Mouse (Mus musculus) ES-E14 (cell line): Measurements from ENCODE around the gene Gstp1. TPM values are rescaled to one million over a fixed set of nuclear protein-coding genes. Genes with fewer than 3 reads are reported as not detected.
A peak's percentile ranks its signal among the peaks of the same experiment; 100 is the strongest.

Source experiments
- DNase-seq: peaks from one replicate; pipeline ENCODE4 v3.0.0-alpha.2; 2013; ENCODE audit warnings: low read depth, low spot score
- H3K27ac ChIP-seq: 2 replicates; pipeline ENCODE4 v1.5.1; 2012; ENCODE audit warnings: low read depth, mild to moderate bottlenecking, low read length, moderate library complexity, mixed read lengths; ENCODE audit not compliant: poor library complexity, insufficient read depth, severe bottlenecking
- H3K36me3 ChIP-seq: 2 replicates; pipeline ENCODE4 v1.6.1; 2012; ENCODE audit warnings: mild to moderate bottlenecking, low read length, moderate library complexity, mixed read lengths; ENCODE audit not compliant: control insufficient read depth, poor library complexity, insufficient read depth, severe bottlenecking
- H3K4me1 ChIP-seq, 2 experiments: fragments of 150-350 bp in 1 of 2; sonication (generic) in 1 of 2; 2 replicates each; pipeline ENCODE4 v1.6.1; 2012; ENCODE audit warnings: low read length in 2 of 2, mild to moderate bottlenecking in 1 of 2, mixed read lengths in 1 of 2; ENCODE audit not compliant: control insufficient read depth in 2 of 2, insufficient read depth in 2 of 2, poor library complexity in 1 of 2
- H3K4me3 ChIP-seq, 2 experiments: fragments of 150-350 bp in 1 of 2; sonication (generic) in 1 of 2; 2 replicates each; pipeline ENCODE4 v1.5.1; 2012; ENCODE audit warnings: low read length in 2 of 2, low read depth in 1 of 2, mild to moderate bottlenecking in 1 of 2, mixed read lengths in 1 of 2; ENCODE audit not compliant: insufficient read depth in 1 of 2, poor library complexity in 1 of 2, severe bottlenecking in 1 of 2
- H3K9ac ChIP-seq: 2 replicates; pipeline ENCODE4 v1.6.1; 2012; ENCODE audit warnings: low read depth, mild to moderate bottlenecking, low read length, mixed read lengths; ENCODE audit not compliant: poor library complexity, insufficient read depth, severe bottlenecking
- H3K9me3 ChIP-seq: fragments of 150-350 bp; sonication (generic); 2 replicates; pipeline ENCODE4 v1.6.1; 2012; ENCODE audit warnings: low read depth, mild to moderate bottlenecking, low read length; ENCODE audit not compliant: control insufficient read depth, insufficient read depth
- CHD2 ChIP-seq: IDR thresholded peaks from 2 replicates; pipeline ENCODE4 v1.6.1; 2014; ENCODE audit warnings: mild to moderate bottlenecking, low read depth, low read length, inconsistent platforms
- HCFC1 ChIP-seq: IDR thresholded peaks from 2 replicates; pipeline ENCODE4 v1.6.1; 2012; ENCODE audit warnings: low read length, inconsistent platforms, borderline replicate concordance; ENCODE audit not compliant: insufficient read depth
- MAFK ChIP-seq: IDR thresholded peaks from 2 replicates; pipeline ENCODE4 v1.6.1; 2014; ENCODE audit warnings: mild to moderate bottlenecking, low read depth, low read length, inconsistent platforms; ENCODE audit not compliant: insufficient read depth
- ZC3H11A ChIP-seq: IDR thresholded peaks from 2 replicates; pipeline ENCODE4 v1.6.1; 2012; ENCODE audit warnings: low read depth, mild to moderate bottlenecking, inconsistent platforms, low read length, borderline replicate concordance
- ZNF384 ChIP-seq: IDR thresholded peaks from 2 replicates; pipeline ENCODE4 v1.6.1; 2012; ENCODE audit warnings: low read depth, low read length, inconsistent platforms
- in situ Hi-C, 2 experiments: fragments of 600-800 bp; cut with MboI; formaldehyde crosslinking; loops; one replicate each; pipeline ENCODE4 v1.15.1; 2025; ENCODE audit warnings: low sequenced_read_pairs in 2 of 2, inconsistent platforms in 1 of 2; ENCODE audit not compliant: unreplicated experiment in 2 of 2
- total RNA-seq: library from RNA; depleted of rRNA; stranded (reverse); fragments of 300-350 nt; gene quantifications from 2 replicates; pipeline ENCODE4 v1.2.3, GENCODE M21; 2012

Gstp1 gene
- total RNA-seq, 1 experiment = 146 TPM

- no peak overlapping the region for H3K9ac ChIP-seq
- no peaks in the 10 kb centered on the region for H3K36me3 ChIP-seq
- in situ Hi-C loops = no loop called here
- H3K4me3 ChIP-seq = peak overlapping the region in 1 of 2 experiments; percentile 38; a peak in 1 of 4 replicates
- no peak for DNase-seq
- TF ChIP-seq HCFC1 (no peak), ZNF384 (no peak), ZC3H11A (no peak), MAFK (no peak), CHD2 (no peak)
- H3K4me1 ChIP-seq = peaks cover 0 to 10% of the 10 kb centered on the region in 2 experiments; a peak in 1 of 4 replicates
- no peak overlapping the region for H3K27ac ChIP-seq
- H3K9me3 ChIP-seq = no peaks in the 10 kb centered on the region
Measured at GRCm38 (mm10) chr19:4083316-4083715, 45.5 kb upstream of the Gstp1 start.

GRCm38 (mm10) chr19:4082219-4082965 lies 44.6 kb upstream of the Gstp1 start:
- H3K27ac ChIP-seq = no peak overlapping the region
- no peak overlapping the region for H3K4me3 ChIP-seq
- DNase-seq = no peak
- TF ChIP-seq ZNF384 (no peak), HCFC1 (no peak), CHD2 (no peak), ZC3H11A (no peak), MAFK (no peak)
- H3K4me1 ChIP-seq = peaks cover 0 to 9% of the 10 kb centered on the region in 2 experiments; a peak in 1 of 4 replicates
- H3K36me3 ChIP-seq = no peaks in the 10 kb centered on the region
- in situ Hi-C loops = no loop called here
- no peak overlapping the region for H3K9ac ChIP-seq
- H3K9me3 ChIP-seq = no peaks in the 10 kb centered on the region

DNA sequence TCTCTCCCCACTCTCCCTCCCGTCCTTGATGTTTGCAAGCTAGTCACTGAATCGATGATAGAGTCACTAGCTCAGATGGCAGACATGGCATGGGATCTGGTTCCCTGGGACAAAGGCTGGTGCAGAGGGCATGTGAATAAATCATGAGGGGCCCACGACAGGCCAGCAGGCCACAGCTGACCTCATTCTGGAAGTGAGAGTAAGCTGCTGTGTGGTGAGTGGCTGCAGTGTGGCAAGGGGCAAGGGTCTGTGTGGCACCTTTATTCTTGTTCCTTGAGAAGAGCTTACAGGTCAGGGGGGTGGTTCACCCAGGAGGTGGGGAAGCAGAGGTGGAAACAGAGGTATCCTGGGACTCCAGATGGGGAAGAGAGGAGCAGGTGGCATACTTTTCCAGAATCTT lies 43.6 kb upstream of the Gstp1 start, which contains the start of gene Cabp2:
Gene Cabp2, plus strand, starts transcription at position 185 of the 400 bp plus-strand sequence.
- Histone ChIP-seq H3K4me1 (peaks cover 0 to 9% of the 10 kb centered on the region in 2 experiments; a peak in 1 of 4 replicates), H3K27ac (no peak within 1 kb of the TSS), H3K9ac (no peak within 1 kb of the TSS), H3K9me3 (no peaks in the 10 kb centered on the region), H3K36me3 (no peaks in the 10 kb centered on the region), H3K4me3 (no peak within 1 kb of the TSS)
- in situ Hi-C loops = no loop called here
- TF ChIP-seq CHD2 = no peak
- no peak for TF ChIP-seq ZNF384
- TF ChIP-seq ZC3H11A = no peak
- TF ChIP-seq MAFK = no peak
- TF ChIP-seq HCFC1 = no peak
- no peak for DNase-seq

GRCm38 (mm10) chr19:4080511-4081009 lies 42.8 kb upstream of the Gstp1 start:
- no peak overlapping the region for H3K27ac ChIP-seq

More at GRCm38 (mm10) chr19:4080511-4081009, 42.8 kb upstream of the Gstp1 start:
- Histone ChIP-seq H3K9ac (no peak overlapping the region), H3K36me3 (no peaks in the 10 kb centered on the region), H3K9me3 (no peaks in the 10 kb centered on the region), H3K4me3 (no peak overlapping the region), H3K4me1 (peaks cover 0 to 9% of the 10 kb centered on the region in 2 experiments; a peak in 1 of 4 replicates)
- no peak for TF ChIP-seq ZC3H11A
- TF ChIP-seq ZNF384 = no peak
- no peak for TF ChIP-seq MAFK
- TF ChIP-seq HCFC1 = no peak
- TF ChIP-seq CHD2 = no peak
- DNase-seq = no peak
- in situ Hi-C loops = no loop called here
